Mouse (Mus musculus) liver, adult 2 months (tissue): Measurements from ENCODE around the gene Mrpl23.

Experiments used
- CTCF ChIP-seq: fragments of 200-500 bp; IDR thresholded peaks from 2 replicates; pipeline ENCODE4 v1.5.1; 2011; ENCODE audit warnings: low read depth, low read length, control low read depth
- POLR2A ChIP-seq: fragments of 200-500 bp; IDR thresholded peaks from 2 replicates; pipeline ENCODE4 v1.6.1; 2011; ENCODE audit warnings: low read length, control low read depth; ENCODE audit not compliant: insufficient read depth; ENCODE audit errors: extremely low read depth

- TF ChIP-seq CTCF (no peak), POLR2A (no peak)
Observed at GRCm38 (mm10) chr7:142570565-142570964, 38.1 kb downstream of the Mrpl23 start.
